Mouse (Mus musculus): ENCODE data around the gene Tec. TPM values are rescaled to one million over a fixed set of nuclear protein-coding genes. Genes with fewer than 3 reads are reported as not detected.

Gene Tec
- total and polyA plus RNA-seq, 3 experiments = 7.9 to 25.9 (median 20.1) TPM

GRCm38 (mm10) chr5:72911284-72911683, 43.0 kb upstream of the Tec start:
- no peaks in the 10 kb centered on the region for H3K9me3 ChIP-seq (replicated peaks; ENCODE audit: low read length)
- TF ChIP-seq MAFK (IDR thresholded peaks at IDR 0.05; ENCODE audit: insufficient replicate concordance, low read length) (no peak), ZKSCAN1 (IDR thresholded peaks at IDR 0.05; ENCODE audit: borderline replicate concordance, low read depth, low read length) (no peak), SMC3 (IDR thresholded peaks at IDR 0.05; ENCODE audit: low read depth, low read length) (no peak), TCF12 (IDR thresholded peaks at IDR 0.05; ENCODE audit: low read depth, low read length) (no peak), ZC3H11A (IDR thresholded peaks at IDR 0.05; ENCODE audit: low read depth, low read length) (no peak), MAX (IDR thresholded peaks at IDR 0.05; ENCODE audit: low read length) (no peak), E2F4 (IDR thresholded peaks at IDR 0.05; ENCODE audit: insufficient replicate concordance, low read depth, low read length) (no peak), POLR2A (IDR thresholded peaks at IDR 0.05; ENCODE audit: low read depth, low read length) (no peak)
- in situ Hi-C loops (cut with MboI; ENCODE audit: low pct_ligation_motif_present, low pct_unique_long_range_greater_than_20kb, low sequenced_read_pairs) = no loop called here
- no peak overlapping the region for H3K4me3 ChIP-seq (replicated peaks in 1 of 3; ENCODE audit: low read depth in 2 of 3, low read length in 2 of 3, poor library complexity in 1 of 3)
- H3K36me3 ChIP-seq (replicated peaks in 1 of 2; ENCODE audit: control insufficient read depth in 1 of 2, insufficient read depth in 1 of 2, low read length in 1 of 2) = no peaks in the 10 kb centered on the region
- H3K4me2 ChIP-seq (ENCODE audit: insufficient read depth, low read depth, poor library complexity, severe bottlenecking) = no peak overlapping the region
- no peak overlapping the region for H3K9ac ChIP-seq (ENCODE audit: insufficient read depth, low read depth)
- dilution Hi-C loops (cut with MboI; ENCODE audit: extremely low pct_ligation_motif_present, extremely low pct_unique_long_range_greater_than_20kb, low sequenced_read_pairs) = no loop called here
- 0 out of 2 replicates have a peak, but pooled peaks cover 2% of the 10 kb centered on the region for H3K79me2 ChIP-seq (replicated peaks; ENCODE audit: control insufficient read depth, extremely low read depth, insufficient read depth, poor library complexity, severe bottlenecking)
- no peak overlapping the region for H3K27ac ChIP-seq (ENCODE audit: insufficient read depth, low read depth)
- H3K27me3 ChIP-seq (replicated peaks) = peaks cover 4% of the 10 kb centered on the region
- DNase-seq (ENCODE audit: extremely low read depth) = no peak
- peaks cover 3 to 17% of the 10 kb centered on the region in 2 experiments for H3K4me1 ChIP-seq (ENCODE audit: control insufficient read depth in 1 of 2, insufficient read depth in 2 of 2)

DNA sequence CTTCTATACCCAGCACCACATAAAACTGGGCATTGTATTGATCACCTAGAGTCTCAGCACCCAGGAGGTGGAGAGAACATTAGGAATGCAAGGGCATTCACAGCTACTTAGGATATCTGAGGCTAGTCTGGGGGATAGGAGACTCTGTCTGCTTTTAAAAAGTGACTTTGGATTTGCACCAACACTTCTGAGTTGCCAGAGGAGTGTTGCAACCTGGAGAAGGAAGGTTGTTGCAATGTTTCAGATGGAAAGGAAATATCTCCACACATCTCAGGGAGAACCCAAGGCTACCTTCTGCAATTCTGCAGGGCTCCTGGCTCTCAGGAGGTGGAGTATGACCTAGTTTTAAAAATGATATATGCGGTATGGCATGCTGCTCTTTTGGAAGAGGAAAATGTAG, 42.1 kb upstream of the Tec start:
- dilution Hi-C loops (cut with MboI; ENCODE audit: extremely low pct_ligation_motif_present, extremely low pct_unique_long_range_greater_than_20kb, low sequenced_read_pairs) = no loop called here

GRCm38 (mm10) chr5:72909363-72909762, 41.1 kb upstream of the Tec start:
- dilution Hi-C loops (cut with MboI; ENCODE audit: extremely low pct_ligation_motif_present, extremely low pct_unique_long_range_greater_than_20kb, low sequenced_read_pairs) = no loop called here
- no peak overlapping the region for H3K27ac ChIP-seq (ENCODE audit: insufficient read depth, low read depth)
- no peaks in the 10 kb centered on the region for H3K36me3 ChIP-seq (replicated peaks in 1 of 2; ENCODE audit: control insufficient read depth in 1 of 2, insufficient read depth in 1 of 2, low read length in 1 of 2)
- H3K27me3 ChIP-seq (replicated peaks) = peaks cover 4% of the 10 kb centered on the region
- in situ Hi-C loops (cut with MboI; ENCODE audit: low pct_ligation_motif_present, low pct_unique_long_range_greater_than_20kb, low sequenced_read_pairs) = no loop called here
- H3K4me3 ChIP-seq (replicated peaks in 1 of 3; ENCODE audit: low read depth in 2 of 3, low read length in 2 of 3, poor library complexity in 1 of 3) = no peak overlapping the region
- TF ChIP-seq TBP (conservative IDR thresholded peaks at IDR 0.05; ENCODE audit: low read depth, low read length) (no peak), ETS1 (conservative IDR thresholded peaks at IDR 0.05; ENCODE audit: low read depth, low read length) (no peak)
- no peak overlapping the region for H3K9ac ChIP-seq (ENCODE audit: insufficient read depth, low read depth)
- H3K9me3 ChIP-seq (replicated peaks; ENCODE audit: low read length) = no peaks in the 10 kb centered on the region
- no peak for DNase-seq (ENCODE audit: extremely low read depth)
- H3K4me2 ChIP-seq (ENCODE audit: insufficient read depth, low read depth, poor library complexity, severe bottlenecking) = no peak overlapping the region
- peaks cover 0 to 5% of the 10 kb centered on the region in 2 experiments; a peak in 2 of 4 replicates for H3K4me1 ChIP-seq (ENCODE audit: control insufficient read depth in 1 of 2, insufficient read depth in 2 of 2)
- H3K79me2 ChIP-seq (replicated peaks; ENCODE audit: control insufficient read depth, extremely low read depth, insufficient read depth, poor library complexity, severe bottlenecking) = no peaks in the 10 kb centered on the region

More for the DNA sequence above, 42.1 kb upstream of the Tec start:
- Histone ChIP-seq H3K9ac (ENCODE audit: insufficient read depth, low read depth) (no peak overlapping the region), H3K79me2 (replicated peaks; ENCODE audit: control insufficient read depth, extremely low read depth, insufficient read depth, poor library complexity, severe bottlenecking) (0 out of 2 replicates have a peak, but pooled peaks cover under 1% of the 10 kb centered on the region), H3K9me3 (replicated peaks; ENCODE audit: low read length) (no peaks in the 10 kb centered on the region), H3K36me3 (replicated peaks in 1 of 2; ENCODE audit: control insufficient read depth in 1 of 2, insufficient read depth in 1 of 2, low read length in 1 of 2) (no peaks in the 10 kb centered on the region), H3K27me3 (replicated peaks) (peaks cover 4% of the 10 kb centered on the region), H3K4me2 (ENCODE audit: insufficient read depth, low read depth, poor library complexity, severe bottlenecking) (no peak overlapping the region), H3K4me1 (ENCODE audit: control insufficient read depth in 1 of 2, insufficient read depth in 2 of 2) (peaks cover 0 to 8% of the 10 kb centered on the region in 2 experiments; a peak in 2 of 4 replicates), H3K27ac (ENCODE audit: insufficient read depth, low read depth) (no peak overlapping the region), H3K4me3 (replicated peaks in 1 of 3; ENCODE audit: low read depth in 2 of 3, low read length in 2 of 3, poor library complexity in 1 of 3) (no peak overlapping the region)
- no peak for DNase-seq (ENCODE audit: extremely low read depth)
- in situ Hi-C loops (cut with MboI; ENCODE audit: low pct_ligation_motif_present, low pct_unique_long_range_greater_than_20kb, low sequenced_read_pairs) = no loop called here
- TF ChIP-seq PAX5 (IDR thresholded peaks at IDR 0.05; ENCODE audit: low read length) = no peak
- no peak for TF ChIP-seq MAX (IDR thresholded peaks at IDR 0.05; ENCODE audit: low read length)
- no peak for TF ChIP-seq BHLHE40 (IDR thresholded peaks at IDR 0.05; ENCODE audit: low read depth, low read length)
- no peak for TF ChIP-seq ZC3H11A (IDR thresholded peaks at IDR 0.05; ENCODE audit: low read depth, low read length)
- TF ChIP-seq SIN3A (IDR thresholded peaks at IDR 0.05; ENCODE audit: low read length) = no peak
- no peak for TF ChIP-seq HCFC1 (IDR thresholded peaks at IDR 0.05; ENCODE audit: low read depth, low read length)
- TF ChIP-seq RCOR1 (conservative IDR thresholded peaks at IDR 0.05; ENCODE audit: low read depth, low read length) = no peak
- TF ChIP-seq MEF2A (IDR thresholded peaks at IDR 0.05; ENCODE audit: borderline replicate concordance, low read depth, low read length) = no peak
- TF ChIP-seq CHD1 (IDR thresholded peaks at IDR 0.05; ENCODE audit: low read depth, low read length) = no peak
- no peak for TF ChIP-seq ZMIZ1 (IDR thresholded peaks at IDR 0.05; ENCODE audit: low read depth, low read length)
- no peak for TF ChIP-seq KAT2A (IDR thresholded peaks at IDR 0.05; ENCODE audit: insufficient replicate concordance, low read length)

Data from CH12.LX (cell line).